Mouse (Mus musculus) liver, embryonic 14.5 days (tissue): ENCODE measurements around the gene Tshb.

Experiments
- CTCF ChIP-seq: IDR thresholded peaks from 2 replicates; pipeline ENCODE4 v1.5.1; 2016; ENCODE audit warnings: antibody characterized with exemption, low read depth, control low read depth
- EP300 ChIP-seq: IDR thresholded peaks from 2 replicates; pipeline ENCODE4 v1.6.1; 2016; ENCODE audit warnings: antibody characterized with exemption, low read depth

GRCm38 (mm10) chr3:102762388-102762787, 20.1 kb downstream of the Tshb start:
- TF ChIP-seq CTCF (no peak), EP300 (no peak)
